Mouse (Mus musculus) erythroblast, embryonic 14.5 days (primary cell): ENCODE measurements at regions not wholly inside any gene's neighbourhood (a gene's known extent, or its start where the extent isn't known, plus 50 kb on each side); places are given as distances from the start of the nearest gene placed in this dataset.

ENCODE experiments used
- GATA1 ChIP-seq: IDR thresholded peaks from 2 replicates; pipeline ENCODE4 v1.6.1; 2012; ENCODE audit warnings: low read length, inconsistent platforms, mixed read lengths
- TAL1 ChIP-seq: IDR thresholded peaks from 3 replicates; pipeline ENCODE4 v1.6.1; 2012; ENCODE audit warnings: low read length, inconsistent platforms, mixed read lengths

DNA sequence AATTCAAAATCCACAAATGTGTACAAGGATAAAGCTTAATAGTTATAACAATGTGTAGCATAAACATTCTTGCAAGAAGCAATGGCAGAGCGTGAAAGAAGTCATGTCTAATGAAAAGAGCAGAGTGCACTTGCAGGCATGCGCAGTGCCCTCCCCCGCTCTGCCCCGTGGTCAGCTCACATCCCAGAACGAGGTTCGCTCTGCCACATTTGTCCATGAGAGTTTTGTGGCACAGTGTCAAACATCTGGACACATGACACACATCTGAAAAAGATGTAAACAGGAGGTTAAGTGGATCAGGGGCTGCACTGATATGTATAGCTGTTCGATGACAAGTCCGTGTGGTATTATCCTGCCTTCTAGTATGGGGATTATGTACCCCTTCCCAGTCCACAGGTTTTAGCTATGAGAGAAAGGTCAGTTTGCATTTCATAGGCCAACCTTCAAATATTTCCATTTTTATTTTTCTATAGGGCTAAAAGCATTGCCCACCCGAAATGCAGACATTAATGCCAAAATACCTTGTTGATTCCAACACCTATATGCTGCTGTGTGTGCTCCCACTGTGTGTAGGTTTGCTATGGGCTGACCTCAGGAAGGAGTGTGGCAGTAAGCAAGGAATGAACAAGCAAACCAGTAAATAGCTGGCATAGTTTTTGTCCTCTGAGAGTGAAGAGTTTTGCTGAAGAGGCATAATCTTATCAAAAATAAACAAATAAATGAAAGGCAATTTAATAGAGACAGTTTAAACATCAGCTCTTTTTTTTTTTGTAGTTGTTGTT lies 160.7 kb upstream of the Ccdc54 start:
- no peak for TF ChIP-seq GATA1
- TF ChIP-seq TAL1 = no peak
